Mouse (Mus musculus) myocyte (in vitro differentiated cells): Measurements from ENCODE around the gene Pptc7.

Source experiments
- CEBPB ChIP-seq: IDR thresholded peaks from 2 replicates; pipeline ENCODE4 v1.6.1; 2011; ENCODE audit warnings: mild to moderate bottlenecking, moderate library complexity; ENCODE audit not compliant: poor library complexity, insufficient read depth, severe bottlenecking
- E2F4 ChIP-seq: IDR thresholded peaks from one replicate; pipeline ENCODE4 v1.6.1; 2011; ENCODE audit warnings: mild to moderate bottlenecking, control low read depth, moderate library complexity; ENCODE audit not compliant: insufficient read depth
- MAX ChIP-seq: IDR thresholded peaks from one replicate; pipeline ENCODE4 v1.6.1; 2011; ENCODE audit warnings: low read depth, mild to moderate bottlenecking, control low read depth
- MYOG ChIP-seq, 3 experiments: IDR thresholded peaks; one replicate each; pipeline ENCODE4 v1.6.1; 2011; ENCODE audit warnings: control low read depth in 2 of 3, low read depth in 2 of 3, mild to moderate bottlenecking in 2 of 3; ENCODE audit not compliant: insufficient read length in 2 of 3, control insufficient read depth in 1 of 3, insufficient read depth in 1 of 3
- POLR2A ChIP-seq: IDR thresholded peaks from one replicate; pipeline ENCODE4 v1.6.1; 2011; ENCODE audit warnings: low read depth, mild to moderate bottlenecking, control low read depth, moderate library complexity; ENCODE audit not compliant: insufficient read length
- POLR2AphosphoS2 ChIP-seq: IDR thresholded peaks from one replicate; pipeline ENCODE4 v1.6.1; 2011; ENCODE audit warnings: low read depth, control low read depth; ENCODE audit not compliant: insufficient read length
- SRF ChIP-seq: IDR thresholded peaks from one replicate; pipeline ENCODE4 v1.6.1; 2011; ENCODE audit warnings: low read depth; ENCODE audit not compliant: control insufficient read depth, insufficient read length
- TCF12 ChIP-seq: IDR thresholded peaks from one replicate; pipeline ENCODE4 v1.6.1; 2011; ENCODE audit warnings: mild to moderate bottlenecking, control low read depth; ENCODE audit not compliant: poor library complexity, insufficient read depth, severe bottlenecking
- TCF3 ChIP-seq: IDR thresholded peaks from one replicate; pipeline ENCODE4 v1.6.1; 2011; ENCODE audit warnings: low read depth, control low read depth; ENCODE audit not compliant: insufficient read length
- USF1 ChIP-seq: IDR thresholded peaks from one replicate; pipeline ENCODE4 v1.6.1; 2011; ENCODE audit warnings: low read depth, mild to moderate bottlenecking, control low read depth, moderate library complexity

DNA sequence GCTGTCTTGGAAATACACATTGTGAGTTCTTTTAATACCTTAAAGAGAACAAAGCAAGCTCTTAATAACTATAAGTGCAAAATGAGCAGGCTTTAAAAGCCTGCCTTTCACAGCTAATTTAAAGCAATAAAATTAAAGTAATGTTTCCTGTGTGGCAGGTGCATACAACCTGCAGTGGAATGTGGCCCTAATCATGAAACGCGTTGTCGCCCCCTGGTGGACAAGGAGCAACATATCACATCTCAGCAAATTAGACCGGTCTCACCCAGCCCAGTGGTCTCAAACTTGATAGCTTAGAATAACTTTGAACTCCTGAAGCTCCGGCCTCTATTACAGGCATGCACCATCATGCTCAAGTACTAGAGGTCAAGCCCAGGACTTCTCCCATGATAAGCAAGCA lies 60.1 kb downstream of the Pptc7 start:
- no peak for TF ChIP-seq POLR2A
- no peak for TF ChIP-seq TCF12
- TF ChIP-seq E2F4 = no peak
- no peak for TF ChIP-seq USF1
- no peak for TF ChIP-seq POLR2AphosphoS2
- no peak for TF ChIP-seq MYOG (IDR thresholded peaks at IDR 0.05; ENCODE audit: control insufficient read depth in 1 of 3, insufficient read depth in 1 of 3, insufficient read length in 2 of 3, low read depth in 2 of 3)
- no peak for TF ChIP-seq MAX
- TF ChIP-seq CEBPB = no peak
- TF ChIP-seq SRF = no peak
- TF ChIP-seq TCF3 = no peak
